Mouse (Mus musculus) layer of hippocampus, adult 2 months (tissue): ENCODE measurements at regions not wholly inside any gene's neighbourhood (a gene's known extent, or its start where the extent isn't known, plus 50 kb on each side); places are given as distances from the start of the nearest gene placed in this dataset.
A peak's percentile ranks its signal among the peaks of the same experiment; 100 is the strongest.

Source experiments
- DNase-seq, 2 experiments: peaks; one replicate each; pipeline ENCODE4 v3.0.0; 2022; ENCODE audit warnings: low spot score in 2 of 2
- H3K27ac ChIP-seq: fragments of 200-600 bp; 2 replicates; pipeline ENCODE4 v1.8.1; 2022
- H3K4me3 ChIP-seq: fragments of 200-600 bp; 2 replicates; pipeline ENCODE4 v1.8.1; 2022; ENCODE audit warnings: mild to moderate bottlenecking
- CTCF ChIP-seq: fragments of 200-600 bp; conservative IDR thresholded peaks from 2 replicates; pipeline ENCODE4 v1.8.1; 2022; ENCODE audit warnings: antibody characterized with exemption, mild to moderate bottlenecking, moderate library complexity

GRCm38 (mm10) chr12:112430104-112430846 lies 59.0 kb upstream of the A530016L24Rik start:
- DNase-seq: no peak
- Histone ChIP-seq H3K27ac (no peak overlapping the region), H3K4me3 (no peak overlapping the region)
- no peak for TF ChIP-seq CTCF

GRCm38 (mm10) chr12:112433315-112433714 lies 55.9 kb upstream of the A530016L24Rik start:
- no peak overlapping the region for H3K4me3 ChIP-seq
- no peak overlapping the region for H3K27ac ChIP-seq
- no peak for TF ChIP-seq CTCF
- no peak for DNase-seq

- Histone ChIP-seq H3K4me3 (no peak overlapping the region), H3K27ac (peak overlapping the region; percentile 85)
- no peak for DNase-seq
- TF ChIP-seq CTCF: no peak
Measured at GRCm38 (mm10) chr12:112434673-112435294, 54.5 kb upstream of the A530016L24Rik start.

- H3K27ac ChIP-seq: peak overlapping the region; percentile 85
- DNase-seq: peak; percentile 40 to 68
- no peak overlapping the region for H3K4me3 ChIP-seq
- no peak for TF ChIP-seq CTCF
Measured at GRCm38 (mm10) chr12:112435295-112436110, 53.7 kb upstream of the A530016L24Rik start.

- no peak for TF ChIP-seq CTCF
- DNase-seq: no peak
- H3K4me3 ChIP-seq: no peak overlapping the region
- H3K27ac ChIP-seq: no peak overlapping the region
Measured at GRCm38 (mm10) chr12:112437046-112437445, 52.2 kb upstream of the A530016L24Rik start.

GRCm38 (mm10) chr12:112438206-112438605 lies 51.0 kb upstream of the A530016L24Rik start:
- no peak for DNase-seq
- Histone ChIP-seq H3K4me3 (no peak overlapping the region), H3K27ac (no peak overlapping the region)
- TF ChIP-seq CTCF: no peak
